Mouse (Mus musculus) ES-Bruce4 (cell line): ENCODE measurements around the gene Scamp1.

Experiments used
- CTCF ChIP-seq: IDR thresholded peaks from one replicate; pipeline ENCODE4 v1.8.1; 2011; ENCODE audit warnings: low read depth, low read length
- POLR2A ChIP-seq: IDR thresholded peaks from one replicate; pipeline ENCODE4 v1.8.1; 2011; ENCODE audit warnings: low read length; ENCODE audit not compliant: insufficient read depth

- TF ChIP-seq POLR2A (no peak), CTCF (peak; percentile 6)
Measured at GRCm38 (mm10) chr13:94208892-94209291, 76.8 kb downstream of the Scamp1 start.
